Mouse (Mus musculus) frontal cortex, postnatal 14 days (tissue): Measurements from ENCODE around the gene Cdyl2.

Experiments
- DNase-seq, 2 experiments: peaks; one replicate each; pipeline ENCODE4 v3.0.0; 2022; ENCODE audit warnings: low spot score in 2 of 2

Cdyl2 gene

DNA sequence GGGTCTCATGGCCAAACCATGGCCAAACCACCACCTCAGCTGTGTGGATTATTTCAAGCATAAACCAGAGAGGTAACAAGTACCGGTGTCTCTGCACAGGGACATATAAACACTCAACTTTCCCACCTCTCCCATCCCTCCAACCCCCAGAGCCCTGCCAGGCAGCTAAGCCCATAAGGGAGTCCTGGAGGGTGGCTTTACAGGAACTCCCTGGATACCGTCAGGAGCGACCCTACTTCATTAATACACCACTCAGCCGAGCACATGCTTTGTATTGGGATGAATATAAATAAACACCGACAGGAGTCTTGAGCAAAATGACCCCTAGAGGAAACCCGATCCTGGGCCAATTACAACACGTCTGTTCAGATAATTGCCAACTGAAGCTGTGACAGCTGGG is 194.0 kb downstream of the Cdyl2 start:
- no peak for DNase-seq

DNA sequence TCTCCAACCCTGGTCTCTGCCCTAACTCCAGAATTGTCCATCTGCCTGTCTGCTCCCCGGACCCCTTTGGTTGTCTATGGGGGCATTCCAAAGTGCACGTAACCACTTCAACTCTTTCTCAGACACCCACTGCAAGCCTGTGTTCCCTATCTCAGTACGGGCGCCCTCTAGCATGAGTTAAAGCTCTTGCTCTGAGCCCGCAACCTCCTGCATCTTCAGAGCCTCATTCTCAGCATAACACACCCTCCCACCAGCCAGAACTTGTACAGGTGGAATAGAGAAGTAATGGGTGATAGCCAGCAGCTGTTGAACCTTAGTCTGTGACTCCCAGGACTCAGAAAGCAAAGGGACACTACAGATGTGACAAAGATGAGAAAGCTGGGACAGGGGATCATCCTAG is 196.0 kb downstream of the Cdyl2 start:
- no peak for DNase-seq

DNA sequence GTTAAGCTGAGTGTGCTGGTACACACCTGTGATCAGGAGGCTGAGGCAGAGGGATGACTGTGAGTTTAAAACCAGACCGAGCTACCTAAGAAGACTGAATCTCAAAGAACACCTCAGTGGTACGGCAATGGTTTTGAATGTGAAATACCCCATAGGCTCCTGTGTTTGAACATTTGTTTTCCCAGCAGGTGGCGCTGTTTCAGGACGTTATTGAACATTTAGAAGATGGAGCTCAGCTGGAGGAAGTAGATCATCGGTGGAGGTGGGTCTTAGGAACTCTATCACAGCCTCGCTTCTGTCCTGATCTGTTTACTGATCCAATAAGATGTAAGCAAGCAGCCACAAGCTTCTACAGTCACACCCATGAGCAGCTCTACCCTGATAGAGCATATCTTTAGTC is 199.7 kb downstream of the Cdyl2 start:
- no peak for DNase-seq

DNA sequence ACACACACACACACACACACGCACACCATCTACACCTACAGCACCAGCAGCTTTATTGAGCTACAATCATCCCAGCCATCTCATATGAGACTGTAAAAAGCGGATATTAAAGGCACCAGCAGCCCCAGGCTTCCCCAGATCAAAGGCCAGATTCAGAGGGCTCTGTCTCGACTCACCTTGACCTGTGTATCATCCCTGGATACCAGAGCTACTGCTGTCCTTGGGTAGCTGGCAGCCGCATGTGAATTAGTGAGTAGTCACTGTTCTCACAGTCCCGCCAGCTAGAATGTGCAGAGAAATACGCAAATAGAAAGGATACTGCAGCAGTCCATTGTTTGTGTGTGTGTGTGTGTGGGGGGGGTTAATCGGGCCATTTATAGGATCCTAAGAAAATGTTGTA is 204.1 kb downstream of the Cdyl2 start:
- no peak for DNase-seq

DNA sequence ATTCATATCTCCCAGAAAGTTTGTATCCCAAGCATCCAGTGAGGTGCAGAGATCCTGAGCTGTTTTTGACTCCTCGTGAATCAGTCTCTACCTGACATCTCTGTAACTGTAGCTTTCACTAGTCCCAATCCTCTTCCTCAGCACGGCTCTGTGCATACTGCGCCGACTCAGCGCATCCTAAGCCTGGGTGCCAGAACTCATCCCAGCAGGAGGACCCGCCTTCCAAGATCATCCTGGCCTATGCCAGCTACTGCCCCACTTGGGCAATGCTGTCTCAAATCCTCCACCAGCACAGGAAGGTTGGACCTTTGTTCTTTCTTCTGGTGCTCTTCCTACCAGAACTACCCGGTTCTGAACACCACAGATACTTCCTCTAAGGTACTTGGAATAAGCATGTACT is 207.9 kb downstream of the Cdyl2 start:
- no peak for DNase-seq
